Mouse (Mus musculus): ENCODE measurements around the gene Timp4.

Gene Timp4

DNA sequence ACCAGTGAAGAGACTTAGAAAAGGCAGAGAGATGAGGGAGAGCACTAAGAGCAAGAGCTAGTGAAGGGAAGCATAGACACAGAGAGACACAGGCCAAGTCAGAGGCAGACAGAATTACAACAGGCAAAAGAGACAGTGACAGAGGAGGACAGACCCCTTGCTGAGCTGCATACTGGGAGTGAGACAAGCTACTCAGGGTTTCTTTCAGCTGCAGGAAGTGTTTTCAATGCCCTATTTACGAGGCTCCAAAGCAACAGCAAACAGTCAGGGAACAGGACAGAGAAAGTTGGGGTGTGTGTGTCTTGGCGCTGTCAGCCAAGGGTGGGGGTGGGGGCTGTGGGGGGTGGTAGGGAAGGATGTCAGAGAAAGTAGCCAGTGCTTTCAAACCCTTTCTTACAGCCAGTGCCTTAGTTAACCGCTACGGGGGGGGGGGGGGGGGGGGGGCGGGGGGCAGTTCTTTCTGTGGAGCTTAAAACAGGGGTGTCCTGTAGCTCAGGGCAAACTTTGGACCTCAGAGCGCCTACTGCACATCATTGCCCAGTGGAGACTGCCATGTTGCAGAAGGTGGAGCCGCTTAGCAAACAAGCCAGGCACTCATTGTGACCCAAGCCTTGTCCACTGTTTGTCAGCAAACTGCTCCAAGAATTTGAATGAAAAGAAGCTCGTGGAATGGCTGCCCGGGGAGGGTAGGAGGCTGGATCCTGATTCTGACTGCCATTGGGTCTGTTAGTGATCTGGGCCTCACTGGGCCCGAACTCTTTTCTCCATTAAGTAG, at the start of gene Timp4:
TSS of gene Timp4 (minus strand) at position 107 of the 775 bp plus-strand sequence.
- no peak for DNase-seq

DNA sequence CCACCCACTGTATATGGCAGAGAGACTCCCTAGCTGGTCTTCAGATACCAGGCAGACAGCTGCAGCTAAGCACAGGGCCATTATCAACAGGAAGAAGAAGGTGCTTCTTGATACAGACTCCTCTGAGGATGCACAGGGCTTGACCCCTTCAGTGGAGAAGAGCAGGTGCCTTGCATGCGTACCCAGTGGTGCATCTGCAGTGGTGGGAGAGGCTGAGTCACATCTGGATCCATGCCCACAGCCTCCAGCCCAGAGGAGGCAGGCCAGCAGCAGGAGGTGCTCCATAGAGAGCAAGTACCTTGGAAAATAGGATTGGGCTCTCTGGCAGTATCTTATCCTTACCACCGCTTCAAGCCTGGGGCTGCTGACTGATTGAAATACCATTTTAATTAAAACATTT, 41.9 kb upstream of the Timp4 start:
- no peak for DNase-seq

DNA sequence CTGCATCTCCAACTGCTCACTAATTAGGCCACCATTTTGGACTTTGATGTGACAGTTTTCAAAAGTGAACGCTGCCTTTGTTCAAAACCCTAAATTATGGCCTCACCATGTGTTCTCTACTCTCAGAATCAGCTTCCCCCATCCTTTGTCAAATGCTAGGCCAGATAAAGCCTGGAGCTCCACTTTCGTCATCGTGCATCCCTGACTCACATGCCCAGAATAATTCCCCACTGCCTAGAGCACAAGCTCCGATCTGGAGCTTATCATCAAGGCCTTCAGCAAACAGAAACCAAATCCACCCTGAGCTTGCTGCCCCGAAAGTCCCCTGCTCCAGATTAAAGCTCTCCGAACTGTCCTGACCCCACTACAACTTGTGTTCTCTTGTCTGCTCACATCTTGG, 40.6 kb upstream of the Timp4 start:
- no peak for DNase-seq

DNA sequence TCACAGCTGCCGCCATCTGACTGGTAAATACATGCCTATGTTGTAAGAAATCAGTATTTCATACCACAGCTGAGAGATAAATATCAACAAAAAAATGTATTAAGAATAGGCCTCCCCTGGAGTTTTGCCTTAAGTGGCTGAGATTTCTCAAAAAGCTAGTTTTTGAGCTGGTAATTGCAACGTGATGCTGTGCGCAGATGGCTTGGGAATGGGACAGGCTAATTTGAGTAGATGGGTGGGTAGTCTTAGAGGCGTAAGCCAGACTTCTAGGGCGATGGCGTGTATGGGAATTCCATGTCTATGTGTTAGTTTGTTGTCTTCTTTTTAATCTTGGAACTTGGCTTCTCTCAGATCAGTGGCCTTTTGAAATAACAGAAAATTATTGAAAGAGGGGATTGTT, 39.8 kb upstream of the Timp4 start:
- DNase-seq = no peak

DNA sequence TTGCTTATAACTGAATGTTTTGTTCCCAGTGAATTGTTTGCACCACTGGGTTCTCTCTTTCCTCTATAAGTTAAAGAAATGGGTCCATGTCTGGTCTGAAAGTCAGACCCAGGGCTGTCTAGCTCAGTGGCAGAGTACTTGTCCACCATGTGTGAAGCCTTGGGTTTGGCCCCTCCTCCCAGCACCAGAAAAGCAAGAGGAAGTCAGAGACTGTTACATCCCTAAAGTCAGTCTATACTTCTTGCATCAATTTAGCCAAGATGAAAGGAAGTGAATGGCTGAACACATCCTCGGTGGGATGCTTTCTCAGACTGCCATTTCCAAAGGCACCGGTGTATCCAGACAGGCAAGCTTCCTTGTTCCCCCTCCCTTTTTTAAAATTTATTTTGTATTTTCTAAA, 39.1 kb upstream of the Timp4 start:
- DNase-seq = no peak

DNA sequence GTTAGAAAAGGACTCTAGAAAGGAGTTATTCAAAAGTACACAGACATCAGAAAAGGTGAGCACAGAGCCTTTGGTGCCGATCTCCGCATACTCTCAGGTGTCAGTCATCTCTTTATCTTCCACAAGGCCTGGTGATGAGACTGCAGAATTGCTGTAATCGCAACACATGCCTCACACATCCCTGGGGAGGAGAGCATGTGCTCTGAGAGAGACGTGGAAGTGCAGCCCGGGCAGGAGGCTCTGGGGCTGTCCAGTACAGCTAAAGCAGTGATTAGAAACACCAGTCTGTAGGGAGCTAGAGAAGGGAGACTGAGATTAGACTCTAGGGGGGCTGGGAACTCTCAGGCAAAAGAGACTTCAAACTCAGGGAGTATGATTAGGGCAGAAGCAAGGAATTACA, 38.6 kb upstream of the Timp4 start:
- no peak for DNase-seq

DNA sequence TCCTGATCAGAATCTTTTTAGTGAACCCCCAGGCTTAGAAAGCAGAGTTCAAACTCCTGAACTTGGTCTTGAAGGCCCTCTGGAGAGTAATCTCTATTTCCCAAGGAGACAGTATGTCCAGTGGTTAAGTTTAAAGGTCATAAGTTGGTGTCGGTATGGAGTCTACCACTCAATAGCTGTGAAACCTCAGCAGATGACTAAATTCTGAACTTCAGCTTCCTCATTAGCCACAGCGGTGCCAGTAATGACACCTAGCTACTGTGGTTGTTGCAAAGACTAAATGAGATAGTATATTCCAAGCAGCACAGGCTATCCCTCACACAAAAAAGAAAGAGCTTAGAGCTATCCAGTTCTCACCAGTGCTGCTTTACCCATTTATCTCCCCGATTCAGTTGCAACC, 36.2 kb upstream of the Timp4 start:
- DNase-seq = no peak

DNA sequence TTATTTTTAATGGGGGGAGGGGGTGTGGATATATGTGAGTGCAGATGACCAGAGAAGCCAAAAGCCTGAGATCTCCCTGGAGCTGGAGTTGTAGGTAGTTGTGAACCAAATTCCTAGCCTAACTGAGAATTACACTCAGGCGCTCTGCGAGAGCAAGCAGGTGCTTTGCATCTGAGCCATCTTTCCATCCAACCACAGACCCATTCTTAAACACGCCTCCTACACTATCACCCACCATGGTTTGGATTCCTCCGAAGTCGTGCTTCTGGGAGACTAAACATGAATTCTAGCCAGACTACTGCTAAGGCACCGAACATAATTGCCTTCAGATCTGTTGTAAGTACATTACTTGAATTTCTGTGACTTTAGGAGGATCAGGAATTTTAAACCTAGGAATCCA, 34.4 kb upstream of the Timp4 start:
- no peak for DNase-seq

DNA sequence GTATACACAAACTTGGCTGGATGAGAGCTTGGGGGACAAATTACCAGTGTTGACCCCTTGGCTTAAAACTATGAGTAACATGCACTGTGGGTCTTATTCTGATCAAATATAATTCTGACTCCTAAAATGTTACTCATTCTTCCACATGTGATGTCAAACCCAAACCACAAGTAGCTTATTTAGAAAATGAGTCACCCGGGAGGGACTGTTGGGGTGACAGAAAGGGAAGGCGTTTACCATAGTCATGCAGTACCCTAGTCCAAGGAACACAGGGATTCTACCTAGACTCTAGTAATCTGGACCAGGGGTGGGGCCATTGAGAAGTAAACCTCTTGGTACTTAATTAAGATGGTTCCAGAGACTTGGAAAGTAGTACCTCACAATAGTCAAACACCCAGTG, 32.1 kb upstream of the Timp4 start:
- no peak for DNase-seq

DNA sequence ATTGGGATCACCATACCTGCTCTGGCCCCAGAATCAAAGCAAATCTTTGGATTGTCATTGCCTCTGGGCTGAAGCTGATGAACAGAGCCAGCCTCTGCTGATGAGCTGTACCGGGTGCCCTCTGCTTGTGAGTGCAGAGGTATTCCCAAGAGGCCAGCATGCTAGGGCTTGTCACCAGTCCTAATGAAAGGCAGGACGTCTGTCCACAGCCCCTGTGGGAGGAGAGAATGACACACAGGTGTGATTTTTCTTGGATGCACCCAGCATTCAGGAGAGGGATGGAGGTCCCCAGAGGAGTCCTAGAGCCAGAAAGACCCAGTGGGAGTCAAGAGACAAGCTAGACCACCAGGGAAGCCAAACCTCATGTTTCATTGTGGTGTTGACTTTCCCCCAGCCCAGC, 27.6 kb upstream of the Timp4 start:
- DNase-seq = no peak

DNA sequence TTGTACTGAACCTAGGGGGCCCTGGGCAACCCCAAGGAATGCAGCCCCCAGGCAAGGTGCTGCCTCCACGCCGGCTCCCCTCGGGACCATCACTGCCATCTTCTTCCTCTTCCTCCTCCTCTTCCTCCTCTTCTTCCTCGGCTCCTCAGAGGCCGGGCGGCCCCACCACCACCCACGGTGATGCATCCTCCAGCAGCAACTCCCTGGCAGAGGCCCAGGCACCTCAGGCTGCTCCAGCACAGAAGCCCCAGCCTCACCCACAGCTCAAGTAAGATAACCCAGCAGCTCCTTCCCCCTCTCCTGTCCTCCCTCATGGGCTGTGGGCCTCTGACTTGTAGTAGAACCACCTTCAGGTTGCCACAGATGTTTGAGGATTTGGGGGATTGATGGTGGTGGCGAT, 26.1 kb upstream of the Timp4 start:
- no peak for DNase-seq

DNA sequence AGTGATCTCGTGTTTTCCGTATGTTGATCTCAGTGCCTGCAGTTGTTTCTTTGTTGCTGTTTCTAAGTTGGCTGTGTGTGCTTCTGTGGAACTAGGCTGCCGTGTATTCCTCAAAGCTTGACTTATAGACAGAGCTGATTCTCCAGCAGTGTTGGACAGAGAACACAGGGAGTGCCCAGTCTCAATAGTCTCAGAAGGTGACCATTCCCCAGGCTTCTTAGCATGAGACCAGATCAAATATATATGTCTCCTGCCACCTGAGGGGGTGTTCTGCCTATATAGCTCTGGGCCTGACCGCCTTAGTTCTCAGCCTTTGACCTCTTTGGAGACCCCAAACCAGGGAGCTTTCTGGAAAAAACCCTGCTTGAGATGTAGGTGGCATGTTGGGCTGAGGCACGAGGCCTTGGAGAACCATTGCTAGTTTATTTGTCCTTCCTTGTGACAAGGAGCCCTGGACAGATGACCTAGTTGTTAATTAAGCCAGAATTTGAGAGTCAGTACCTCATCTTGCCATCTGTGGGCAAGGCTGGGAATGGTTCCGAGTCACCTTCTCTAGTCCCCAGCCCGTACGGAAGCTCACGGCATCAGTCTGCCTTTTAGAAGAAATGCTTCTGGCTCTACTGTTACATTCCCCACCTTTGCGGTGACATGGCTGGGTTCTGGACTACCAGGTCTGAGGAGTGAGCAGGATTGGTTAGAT, 23.3 kb upstream of the Timp4 start:
- no peak for DNase-seq

DNA sequence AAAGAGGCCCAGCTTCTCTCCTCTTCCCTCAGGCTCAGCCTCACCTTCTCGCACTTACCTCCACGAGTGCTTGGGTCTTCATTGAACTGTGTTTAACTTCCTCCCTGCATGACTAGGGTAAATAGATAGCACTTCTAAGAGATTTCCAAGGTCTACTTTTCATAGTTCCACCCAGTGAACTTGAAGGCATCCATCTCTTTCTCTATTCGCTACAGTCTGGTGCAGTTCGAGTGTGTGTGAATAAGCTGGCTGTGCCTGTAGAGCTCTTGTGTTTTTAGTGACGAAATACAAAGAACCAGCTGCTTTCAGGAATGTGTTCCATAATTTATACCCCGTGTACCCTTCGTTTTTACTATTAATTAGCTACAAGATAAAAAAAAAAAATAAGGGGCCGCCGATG, 22.7 kb upstream of the Timp4 start:
- no peak for DNase-seq

DNA sequence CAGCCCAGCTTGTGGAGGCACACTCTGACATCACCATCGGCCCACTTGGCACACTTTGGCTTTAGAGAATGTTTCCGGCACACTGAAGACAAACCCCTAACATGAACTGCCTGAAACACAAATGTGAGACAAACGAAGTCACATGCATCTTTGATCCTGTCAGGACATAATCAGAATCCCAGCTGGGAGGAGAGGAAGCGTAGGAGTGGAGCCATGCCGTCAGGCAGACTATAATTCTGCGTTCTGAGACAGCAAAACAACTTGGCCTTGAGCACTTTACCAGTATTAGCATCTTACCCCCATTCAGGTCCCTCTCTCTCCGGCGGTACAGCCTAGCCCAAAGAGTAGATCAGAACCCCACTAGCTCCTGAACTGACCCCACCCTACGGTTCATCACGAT, 21.3 kb upstream of the Timp4 start:
- DNase-seq = no peak

DNA sequence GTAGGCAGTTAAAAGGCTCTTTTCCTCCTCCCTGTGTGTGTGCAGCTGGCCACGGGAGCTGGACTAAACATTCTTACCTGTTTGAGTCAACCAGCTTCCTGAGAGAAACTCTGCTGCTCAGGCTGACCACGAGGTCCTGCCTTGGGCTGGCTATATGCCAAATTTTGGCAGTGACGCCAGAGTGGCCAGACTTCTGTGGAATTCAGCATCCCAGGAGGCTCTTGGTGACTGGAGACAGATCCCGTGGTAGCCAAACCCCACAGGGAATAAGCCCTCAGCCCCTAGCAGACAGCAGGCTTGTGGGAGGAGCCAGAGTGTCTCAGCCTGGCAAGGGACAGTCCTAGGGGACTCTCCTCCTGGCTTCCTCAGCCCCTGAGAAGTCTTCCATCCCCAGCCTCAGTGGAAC, 19.9 kb upstream of the Timp4 start:
- peak; percentile 52 to 61 for DNase-seq

DNA sequence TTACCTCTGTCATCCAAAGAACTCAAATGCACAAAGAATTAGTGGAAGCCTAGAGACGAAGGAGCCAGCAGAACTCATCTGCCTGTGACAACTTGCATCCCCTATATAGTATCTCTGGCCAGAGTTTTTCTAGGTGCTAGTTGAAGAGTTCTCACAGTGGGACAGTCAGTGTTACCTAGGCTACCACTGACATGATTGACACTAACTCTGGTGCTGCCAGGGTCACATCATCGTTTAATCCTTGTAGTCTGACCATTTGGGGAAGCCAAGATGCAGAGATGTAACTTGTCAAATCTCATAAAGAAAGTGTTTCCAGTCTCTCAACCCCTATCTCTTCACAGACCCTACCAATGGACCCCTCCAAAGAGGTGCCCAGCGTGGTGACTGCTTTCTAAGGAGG, 19.3 kb upstream of the Timp4 start:
- DNase-seq = no peak

DNA sequence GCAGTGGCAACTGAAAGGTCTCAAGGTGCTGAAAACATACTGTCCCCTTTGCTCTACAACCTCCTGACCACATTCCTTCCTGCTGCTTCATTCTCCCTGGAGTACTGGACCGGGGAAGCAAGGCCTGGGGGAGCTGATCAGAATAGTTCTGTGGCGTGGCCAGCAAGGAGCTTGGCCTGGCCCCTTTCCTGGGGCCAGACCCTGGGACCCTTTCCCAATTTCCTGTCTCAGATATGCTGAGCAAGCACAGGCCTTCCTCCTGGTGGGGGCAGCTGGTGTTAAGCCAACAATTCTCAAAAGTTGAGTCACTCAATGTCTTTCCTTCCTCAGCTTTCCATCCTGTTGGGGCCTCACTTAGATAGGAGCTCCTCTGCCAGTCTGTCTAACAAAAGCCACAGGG, 18.1 kb upstream of the Timp4 start:
- DNase-seq = no peak

DNA sequence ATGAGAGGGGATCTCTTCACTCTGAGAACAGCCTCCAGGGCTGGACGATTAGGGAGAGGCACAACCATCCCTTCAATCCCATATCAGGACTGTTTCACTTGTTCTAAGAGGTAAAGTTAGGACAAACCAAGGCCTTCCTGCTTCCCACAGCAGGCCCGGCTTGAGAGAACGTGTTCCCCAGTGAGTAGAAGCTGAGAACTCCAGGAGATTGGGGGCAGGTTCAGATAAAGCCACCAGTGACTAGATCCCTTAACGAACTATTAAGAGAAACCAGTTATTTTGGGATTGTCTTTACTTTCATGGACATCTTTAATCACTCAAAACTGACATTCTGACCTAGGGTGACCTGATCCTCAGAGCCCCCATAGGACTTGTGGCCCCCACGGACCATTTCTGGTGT, 17.6 kb upstream of the Timp4 start:
- no peak for DNase-seq

DNA sequence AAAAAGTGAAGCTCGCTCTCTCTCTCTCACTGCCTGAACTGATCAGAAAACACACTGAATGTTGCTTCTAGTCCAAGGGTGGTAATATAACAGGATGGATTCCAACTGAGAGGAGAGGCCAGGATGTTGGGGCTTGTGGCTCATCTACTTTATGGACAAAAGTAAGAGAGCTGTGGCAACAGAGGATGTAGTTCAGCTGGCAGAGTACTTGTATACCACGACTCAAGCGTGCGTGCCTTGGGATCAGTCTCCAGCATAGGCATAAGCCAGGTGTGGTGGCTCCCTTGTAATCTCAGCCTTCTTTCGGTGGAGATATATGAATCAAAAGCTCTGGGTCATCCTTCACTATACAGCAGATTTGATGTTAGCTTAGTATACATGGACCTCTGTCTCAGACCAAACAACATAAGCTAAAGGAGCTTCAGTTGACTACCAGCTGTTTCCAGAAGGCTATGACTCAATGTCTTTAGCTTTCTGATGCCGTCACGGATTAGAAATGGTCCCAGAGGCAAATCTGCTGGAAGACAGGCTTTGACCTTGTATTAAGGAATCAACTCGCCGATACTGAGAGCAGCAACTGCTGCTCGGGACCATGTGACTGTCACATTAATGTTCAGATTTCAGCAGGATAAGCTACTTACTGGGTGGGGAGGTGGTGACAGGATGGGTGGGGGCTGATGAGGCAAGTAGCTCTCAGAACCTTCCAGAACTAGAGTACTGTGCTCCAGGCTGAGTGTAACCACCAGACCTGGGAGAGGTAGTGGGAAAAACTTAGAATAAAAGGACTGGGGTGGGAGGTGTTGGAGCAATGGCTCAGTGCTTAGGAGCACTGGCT, 16.8 kb upstream of the Timp4 start:
- no peak for DNase-seq

DNA sequence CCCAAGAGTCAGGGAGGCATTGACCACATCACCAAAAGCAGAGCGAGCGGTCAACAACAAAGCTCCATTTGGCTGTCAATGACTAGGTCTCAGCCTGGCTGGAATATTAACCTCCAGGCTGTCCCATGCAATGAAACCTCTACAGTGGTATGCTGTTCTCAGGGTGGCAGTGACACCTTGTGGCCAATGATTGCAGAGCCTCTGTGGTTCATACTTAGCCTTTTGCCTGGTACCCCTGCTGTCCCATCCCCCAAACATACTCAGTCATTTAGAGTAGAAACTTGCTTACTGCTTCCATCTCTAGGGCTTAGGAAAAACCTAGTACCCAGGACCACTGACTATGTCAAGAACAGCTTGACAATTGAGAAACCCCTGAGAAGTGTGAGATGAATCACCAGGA, 15.9 kb upstream of the Timp4 start:
- DNase-seq = peak; percentile 65 to 73

DNA sequence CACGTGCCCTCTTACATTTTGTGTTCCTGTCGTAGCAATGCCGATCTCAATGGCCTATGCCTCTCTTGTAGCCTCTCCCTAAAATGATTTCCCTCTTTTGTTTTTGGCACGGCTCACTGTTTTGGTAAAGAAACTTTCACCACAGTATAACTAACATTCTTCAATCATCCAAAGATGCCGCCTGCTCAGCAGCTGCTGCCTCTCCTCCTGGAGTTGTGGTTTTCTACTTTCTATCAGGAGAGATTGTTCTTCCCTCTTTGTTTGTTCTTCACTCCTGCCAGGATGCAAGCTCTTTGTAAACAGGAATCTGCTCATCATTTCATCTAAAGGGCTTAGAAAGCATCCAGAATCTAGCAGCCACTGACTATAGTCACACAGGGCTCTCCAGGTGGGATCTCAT, 14.8 kb upstream of the Timp4 start:
- no peak for DNase-seq

DNA sequence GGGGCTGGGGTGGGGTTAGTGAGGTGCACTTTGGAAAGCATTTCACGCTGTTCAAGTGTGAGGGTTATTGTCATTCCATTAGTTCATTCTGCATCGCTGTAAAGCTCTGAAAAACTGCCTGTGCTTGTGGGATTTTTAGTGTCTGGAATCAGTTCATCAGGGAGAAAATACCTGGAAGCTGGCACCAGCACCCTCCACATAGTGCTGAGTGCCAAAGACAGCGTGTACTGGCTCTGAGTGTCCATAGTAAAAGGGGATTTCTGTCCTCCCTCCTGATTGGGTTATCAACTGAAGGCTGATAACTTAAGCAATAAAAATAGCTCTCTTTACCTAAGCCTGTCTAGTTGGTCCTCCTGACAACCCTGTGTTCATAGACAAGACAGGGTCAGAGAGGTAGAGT, 8.5 kb upstream of the Timp4 start:
- DNase-seq = no peak

DNA sequence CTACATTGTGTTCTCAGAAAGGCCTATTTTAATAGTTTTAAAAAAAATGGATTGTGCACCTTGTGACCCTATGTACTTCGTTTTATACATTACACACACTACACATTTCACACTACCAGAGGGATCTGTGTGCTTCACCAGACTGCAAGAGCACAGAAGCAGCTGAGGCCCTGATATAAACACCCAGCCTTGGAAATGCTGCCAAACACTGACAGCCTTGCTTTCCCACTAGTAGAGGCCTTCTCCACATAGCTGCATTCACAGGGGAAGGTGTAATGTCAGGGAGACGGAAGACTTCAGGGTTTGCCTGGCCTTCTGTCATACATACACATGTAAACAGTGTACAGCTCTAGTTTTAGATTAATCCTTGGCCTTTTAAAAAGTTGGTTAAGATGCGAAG, 3.2 kb upstream of the Timp4 start:
- DNase-seq = no peak

DNA sequence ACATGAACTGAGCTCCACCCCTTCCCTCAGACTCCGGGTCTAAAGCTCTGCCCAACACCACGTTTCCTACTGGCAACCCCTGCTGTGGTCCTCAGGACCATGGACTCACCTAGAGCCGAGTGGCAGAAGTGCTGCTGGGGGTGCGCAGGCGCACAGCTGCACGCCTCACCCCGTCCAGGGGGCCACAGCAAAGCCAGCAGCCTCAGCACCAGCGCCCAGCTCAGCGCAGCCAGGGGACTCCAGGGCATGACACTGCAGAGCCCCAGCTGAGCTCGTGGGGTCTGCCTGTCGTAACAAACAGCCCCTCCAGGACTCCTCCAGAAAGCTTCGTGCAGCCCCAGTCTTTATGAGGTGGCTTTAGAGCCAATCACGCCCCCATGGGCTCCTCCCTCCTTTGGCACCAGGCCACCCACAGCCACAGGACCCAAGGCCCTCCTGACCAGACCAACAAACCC, 447 bp downstream of the Timp4 start:
- peak in 1 of 2 experiments; percentile 16 for DNase-seq

Measured in lung, adult 18-20 months (tissue).